Mouse (Mus musculus): Measurements from ENCODE around the gene Olfr819.
"Not testable (repeated sequence)": the region's sequence is repeated elsewhere in the genome, so short reads cannot be mapped to it uniquely, and the experiment has no call there.

Olfr819 gene

DNA sequence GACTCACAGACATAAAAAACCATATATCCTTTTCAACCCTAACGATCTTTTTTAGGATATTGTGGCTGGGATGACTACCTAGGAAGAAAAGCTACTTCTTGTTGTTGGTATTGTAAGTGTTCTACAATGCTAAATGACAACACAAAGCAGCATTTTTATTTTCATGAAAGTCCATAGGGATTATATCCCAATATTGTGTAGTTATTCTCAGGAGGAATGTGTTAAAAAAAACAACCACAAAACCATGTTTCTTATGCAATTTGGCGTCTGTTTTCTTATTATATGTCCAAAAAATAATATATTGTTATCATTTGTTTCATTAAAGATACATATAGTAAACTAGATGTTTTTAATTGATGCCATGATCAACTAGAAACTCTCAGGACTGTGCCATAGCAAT, at the start of gene Olfr819:
Gene Olfr819, minus strand, starts transcription at position 101 of the 400 bp plus-strand sequence.
- DNase-seq: not testable (repeated sequence)

- DNase-seq: no peak
These were observed 45.3 kb upstream of the Olfr819 start, which contains the start of gene Olfr820 for GRCm38 (mm10) chr10:130012321-130012720. Olfr820 (plus strand) TSS chr10:130012621.

GRCm38 (mm10) chr10:130005366-130005765, 38.3 kb upstream of the Olfr819 start:
- DNase-seq: not testable (repeated sequence)

- DNase-seq: not testable (repeated sequence)
These were observed 37.0 kb upstream of the Olfr819 start for GRCm38 (mm10) chr10:130004104-130004503.

- DNase-seq: not testable (repeated sequence)
These were observed 17.9 kb upstream of the Olfr819 start, which contains the start of gene Gm10310 for GRCm38 (mm10) chr10:129984962-129985361. Gm10310 (minus strand) TSS chr10:129985062.

DNA sequence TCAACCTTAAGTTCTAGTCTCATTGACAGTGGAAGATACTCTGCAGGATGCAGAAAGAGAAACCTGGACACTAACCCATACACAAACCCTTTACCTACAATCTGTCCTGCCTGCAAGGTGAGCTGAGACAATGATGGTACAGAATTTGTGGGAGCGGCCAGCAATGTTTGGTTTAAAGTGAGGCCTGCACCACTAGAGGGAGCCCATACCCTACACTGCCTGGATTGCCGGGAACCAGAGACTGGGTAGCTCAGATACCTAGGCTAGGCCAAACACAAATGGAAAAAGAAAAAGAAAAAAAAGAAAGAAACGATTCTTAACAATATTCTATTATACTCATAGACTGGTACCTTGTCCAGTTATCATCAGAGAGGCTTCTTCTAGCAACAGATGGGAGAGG, 14.8 kb upstream of the Olfr819 start:
- DNase-seq: not testable (repeated sequence)

- not testable (repeated sequence) for DNase-seq
These were observed 9.0 kb upstream of the Olfr819 start, which contains the start of gene Olfr247 for GRCm38 (mm10) chr10:129976040-129976439. Olfr247 (minus strand) TSS chr10:129976140.

GRCm38 (mm10) chr10:129972994-129973393, 5.9 kb upstream of the Olfr819 start:
- DNase-seq: not testable (repeated sequence)

GRCm38 (mm10) chr10:129966232-129966631, 834 bp downstream of the Olfr819 start:
- DNase-seq: not testable (repeated sequence)

GRCm38 (mm10) chr10:129949000-129949399, 18.1 kb downstream of the Olfr819 start, which contains the start of gene Olfr818:
Olfr818 (minus strand) TSS chr10:129949100.
- no peak for DNase-seq

- DNase-seq: no peak
These were observed 51.6 kb downstream of the Olfr819 start, which contains the start of gene Olfr816 for GRCm38 (mm10) chr10:129915497-129915896. Olfr816 (minus strand) TSS chr10:129915597.

All from right cerebral cortex, postnatal 14 days (tissue).